Mouse (Mus musculus) heart, adult 2 months (tissue): ENCODE measurements at regions not wholly inside any gene's neighbourhood (a gene's known extent, or its start where the extent isn't known, plus 50 kb on each side); places are given as distances from the start of the nearest gene placed in this dataset.

Source experiments
- CTCF ChIP-seq: fragments of 200-600 bp; IDR thresholded peaks from 2 replicates; pipeline ENCODE4 v1.8.1; 2022; ENCODE audit warnings: antibody characterized with exemption, mild to moderate bottlenecking, moderate library complexity
- EP300 ChIP-seq: fragments of 200-500 bp; IDR thresholded peaks from 2 replicates; pipeline ENCODE4 v1.6.1; 2011; ENCODE audit warnings: low read depth, low read length, control low read depth; ENCODE audit not compliant: insufficient read depth

DNA sequence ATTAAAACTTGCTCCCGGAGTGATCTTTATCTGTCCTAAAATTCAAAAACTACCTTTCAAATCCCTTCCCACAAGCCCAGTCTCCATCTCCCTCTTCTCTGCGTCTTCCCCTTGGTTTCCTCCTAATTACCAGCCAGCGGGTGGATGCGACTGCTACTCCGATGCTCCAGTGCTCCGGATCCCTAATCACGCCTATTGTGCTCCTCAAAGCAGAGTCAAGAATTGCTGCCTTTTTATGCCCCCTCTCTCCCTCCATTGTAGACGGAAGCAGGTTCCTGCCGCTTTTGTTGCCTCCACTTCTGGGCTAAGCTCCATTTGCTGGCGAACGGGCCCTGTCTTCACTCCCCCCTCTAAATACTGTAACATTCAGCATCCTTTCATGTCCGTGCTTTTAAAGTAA, 214.0 kb upstream of the Prox1 start:
- TF ChIP-seq CTCF (no peak), EP300 (no peak)
